ENCODE assay signal across 22 mouse cellular contexts in the genomic region with DNA sequence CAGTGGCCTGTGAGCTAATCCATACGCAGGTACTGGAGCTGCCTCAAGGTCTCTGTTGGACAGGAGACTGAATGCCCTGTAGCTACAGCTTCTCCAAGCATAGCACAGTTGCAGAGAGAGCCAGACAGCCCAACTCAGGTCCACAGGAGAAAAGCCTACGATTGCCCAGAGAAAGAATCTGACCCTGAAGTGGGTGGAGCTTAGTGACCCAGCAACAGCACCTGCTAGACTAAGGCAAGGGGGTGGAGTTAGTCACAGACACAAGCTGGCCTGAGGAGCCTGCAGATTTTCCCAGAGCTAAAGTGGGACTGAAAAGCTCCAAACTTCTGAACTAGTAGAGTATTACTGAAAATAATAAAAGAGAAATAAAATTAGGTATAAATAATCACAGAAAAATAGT. TPM values are rescaled to one million over a fixed set of nuclear protein-coding genes. Genes with fewer than 3 reads are reported as not detected.
A peak's percentile ranks its signal among the peaks of the same experiment; 100 is the strongest.
DNase-seq lines count a peak whose midpoint lies in the region; ATAC-seq and TF ChIP-seq lines count a peak whose summit lies in the region.
"Had no signal": no experiment of that assay in that cellular context is flagged by ENCODE, and none has a peak within 500 bp of the region (broad histone marks: within the 10 kb centered on the region; RNA-seq: fewer than 3 reads in every experiment).

No protein-coding gene starts in this region.

- TF ChIP-seq CTCF in liver, adult 2 months (IDR thresholded peaks at IDR 0.05; ENCODE audit: low read depth, low read length), result no peak

- no peak overlapping the region for H3K4me3 ChIP-seq in liver, adult 2 months (ENCODE audit: insufficient read depth, low read depth, low read length)
- H3K4me3 ChIP-seq in liver, embryonic 11.5 days (ENCODE audit: low read depth, low read length), result no peak overlapping the region
- H3K4me3 ChIP-seq: forebrain, embryonic 15.5 days; heart, embryonic 12.5 days; heart, embryonic 15.5 days; hindbrain, embryonic 10.5 days had no signal

- H3K4me1 ChIP-seq in liver, adult 2 months (ENCODE audit: control insufficient read depth, insufficient read depth, low read length), result no peaks in the 10 kb centered on the region
- H3K4me1 ChIP-seq in liver, embryonic 11.5 days (replicated peaks; ENCODE audit: control insufficient read depth, insufficient read depth, low read length), result no peaks in the 10 kb centered on the region
- H3K4me1 ChIP-seq: forebrain, embryonic 15.5 days; heart, embryonic 12.5 days; heart, embryonic 15.5 days; hindbrain, embryonic 10.5 days had no signal

- no peak overlapping the region for H3K4me2 ChIP-seq in liver, embryonic 11.5 days
- H3K4me2 ChIP-seq: forebrain, embryonic 15.5 days; heart, embryonic 12.5 days; heart, embryonic 15.5 days; hindbrain, embryonic 14.5 days had no signal

- peak; percentile 20 for DNase-seq in embryo, embryonic 9.5 days (ENCODE audit: extremely low spot score)
- no peak for DNase-seq in embryo, embryonic 11 days
- peak; percentile 66 for DNase-seq in liver, adult 2 months (ENCODE audit: extremely low read depth, low read depth, low spot score)
- no peak for DNase-seq in liver, embryonic 11.5 days (ENCODE audit: low spot score)
- peak; percentile 58 for DNase-seq in R1 (ENCODE audit: low read depth, low spot score)
- DNase-seq: adrenal gland, postnatal 10 days; cerebellum, adult 11 months; cerebellum, adult 2 months; cerebellum, adult 9-11 months; cerebellum, postnatal 25 days; gastrocnemius, postnatal 25 days; heart, adult 18-20 months; heart, postnatal 10 days; heart, postnatal 36 days had no signal

- H3K9ac ChIP-seq in liver, adult 2 months (ENCODE audit: low read depth, low read length), result no peak overlapping the region
- H3K9ac ChIP-seq in liver, embryonic 11.5 days (ENCODE audit: low read depth, low read length), result no peak overlapping the region
- H3K9ac ChIP-seq: forebrain, embryonic 15.5 days; heart, embryonic 12.5 days; heart, embryonic 15.5 days; hindbrain, embryonic 14.5 days had no signal

- no peak for ATAC-seq in liver, embryonic 11.5 days (replicated peaks; ENCODE audit: low FRiP score)
- no peak for ATAC-seq in inflammation-experienced regulatory T-cells, adult 6 months
- ATAC-seq: forebrain, embryonic 15.5 days; hindbrain, postnatal 0 days; intestine, postnatal 0 days had no signal

- 51% methylated on average over 2 of the region's 2 CpGs for WGBS in liver, adult 2 months
- 49% methylated on average over 2 of the region's 2 CpGs for WGBS in liver, embryonic 11.5 days

- peaks cover 9% of the 10 kb centered on the region for H3K79me2 ChIP-seq in liver, adult 2 months (ENCODE audit: control insufficient read depth, insufficient read depth, low read length)

- H3K27me3 ChIP-seq in liver, adult 2 months (ENCODE audit: control insufficient read depth, insufficient read depth, low read length), result no peaks in the 10 kb centered on the region
- no peaks in the 10 kb centered on the region for H3K27me3 ChIP-seq in liver, embryonic 11.5 days (replicated peaks; ENCODE audit: control insufficient read depth, insufficient read depth, low read length)
- H3K27me3 ChIP-seq: forebrain, embryonic 15.5 days; heart, embryonic 12.5 days; heart, embryonic 15.5 days had no signal

- no peak overlapping the region for H3K27ac ChIP-seq in liver, adult 2 months (replicated peaks; ENCODE audit: insufficient read depth, low read depth, low read length)
- no peak overlapping the region for H3K27ac ChIP-seq in liver, embryonic 11.5 days (ENCODE audit: low read depth, low read length)
- H3K27ac ChIP-seq: forebrain, embryonic 15.5 days; heart, embryonic 15.5 days; hindbrain, embryonic 10.5 days; hindbrain, embryonic 14.5 days; hindbrain, postnatal 0 days had no signal

- TF ChIP-seq POLR2A in liver, adult 2 months (IDR thresholded peaks at IDR 0.05; ENCODE audit: extremely low read depth, insufficient read depth, low read length), result no peak

- H3K9me3 ChIP-seq in liver, embryonic 11.5 days (ENCODE audit: control insufficient read depth, low read length), result no peaks in the 10 kb centered on the region
- H3K9me3 ChIP-seq: forebrain, embryonic 15.5 days; heart, embryonic 15.5 days; hindbrain, embryonic 10.5 days had no signal

- peaks cover 27% of the 10 kb centered on the region for H3K36me3 ChIP-seq in liver, adult 2 months (ENCODE audit: control insufficient read depth, insufficient read depth, low read length)
- no peaks in the 10 kb centered on the region for H3K36me3 ChIP-seq in liver, embryonic 11.5 days (ENCODE audit: control insufficient read depth, insufficient read depth, low read length)

RNA-seq across cellular contexts. Expression of a gene that starts 21.2 kb away (rescaled TPM):
- 88.7 and 106 TPM in 2 replicates for total RNA-seq in liver, adult 2 months (2014; rRNA removed)
- polyA plus RNA-seq in liver, adult 2 months (2012; rRNA removed), result 44.0 and 48.9 TPM in 2 replicates
- 12.6 and 13.2 TPM in 2 replicates for polyA plus RNA-seq in liver, embryonic 11.5 days (2014; fragmentation: Nextera tagmentation; extraction: Ambion mirVana)
- polyA plus RNA-seq in inflammation-experienced regulatory T-cells, adult 6 months (2017; shearing (Covaris generic)), result 10 to 100 TPM in 1 of 3 experiments, 1 to 10 TPM in 2; 4.7 to 10.0 (median 8.4) TPM

Comparison
In these comparisons a context has a peak if more than half of its experiments do, and no peak if none do; other contexts are left out.
1. DNase-seq: peak in embryo, embryonic 9.5 days (single experiment), liver, adult 2 months (single experiment) and R1 (single experiment); none in embryo, embryonic 11 days (single experiment) and liver, embryonic 11.5 days (single experiment).